Mouse (Mus musculus) ES-E14 (cell line): ENCODE measurements around the gene Gpr137. TPM values are rescaled to one million over a fixed set of nuclear protein-coding genes. Genes with fewer than 3 reads are reported as not detected.

Source experiments
- DNase-seq: peaks from one replicate; pipeline ENCODE4 v3.0.0-alpha.2; 2013; ENCODE audit warnings: low read depth, low spot score
- H3K27ac ChIP-seq: 2 replicates; pipeline ENCODE4 v1.5.1; 2012; ENCODE audit warnings: low read depth, mild to moderate bottlenecking, low read length, moderate library complexity, mixed read lengths; ENCODE audit not compliant: poor library complexity, insufficient read depth, severe bottlenecking
- H3K36me3 ChIP-seq: 2 replicates; pipeline ENCODE4 v1.6.1; 2012; ENCODE audit warnings: mild to moderate bottlenecking, low read length, moderate library complexity, mixed read lengths; ENCODE audit not compliant: control insufficient read depth, poor library complexity, insufficient read depth, severe bottlenecking
- H3K4me1 ChIP-seq, 2 experiments: fragments of 150-350 bp in 1 of 2; sonication (generic) in 1 of 2; 2 replicates each; pipeline ENCODE4 v1.6.1; 2012; ENCODE audit warnings: low read length in 2 of 2, mild to moderate bottlenecking in 1 of 2, mixed read lengths in 1 of 2; ENCODE audit not compliant: control insufficient read depth in 2 of 2, insufficient read depth in 2 of 2, poor library complexity in 1 of 2
- H3K4me3 ChIP-seq, 2 experiments: fragments of 150-350 bp in 1 of 2; sonication (generic) in 1 of 2; 2 replicates each; pipeline ENCODE4 v1.5.1; 2012; ENCODE audit warnings: low read length in 2 of 2, low read depth in 1 of 2, mild to moderate bottlenecking in 1 of 2, mixed read lengths in 1 of 2; ENCODE audit not compliant: insufficient read depth in 1 of 2, poor library complexity in 1 of 2, severe bottlenecking in 1 of 2
- H3K9ac ChIP-seq: 2 replicates; pipeline ENCODE4 v1.6.1; 2012; ENCODE audit warnings: low read depth, mild to moderate bottlenecking, low read length, mixed read lengths; ENCODE audit not compliant: poor library complexity, insufficient read depth, severe bottlenecking
- H3K9me3 ChIP-seq: fragments of 150-350 bp; sonication (generic); 2 replicates; pipeline ENCODE4 v1.6.1; 2012; ENCODE audit warnings: low read depth, mild to moderate bottlenecking, low read length; ENCODE audit not compliant: control insufficient read depth, insufficient read depth
- CHD2 ChIP-seq: IDR thresholded peaks from 2 replicates; pipeline ENCODE4 v1.6.1; 2014; ENCODE audit warnings: mild to moderate bottlenecking, low read depth, low read length, inconsistent platforms
- HCFC1 ChIP-seq: IDR thresholded peaks from 2 replicates; pipeline ENCODE4 v1.6.1; 2012; ENCODE audit warnings: low read length, inconsistent platforms, borderline replicate concordance; ENCODE audit not compliant: insufficient read depth
- MAFK ChIP-seq: IDR thresholded peaks from 2 replicates; pipeline ENCODE4 v1.6.1; 2014; ENCODE audit warnings: mild to moderate bottlenecking, low read depth, low read length, inconsistent platforms; ENCODE audit not compliant: insufficient read depth
- ZC3H11A ChIP-seq: IDR thresholded peaks from 2 replicates; pipeline ENCODE4 v1.6.1; 2012; ENCODE audit warnings: low read depth, mild to moderate bottlenecking, inconsistent platforms, low read length, borderline replicate concordance
- ZNF384 ChIP-seq: IDR thresholded peaks from 2 replicates; pipeline ENCODE4 v1.6.1; 2012; ENCODE audit warnings: low read depth, low read length, inconsistent platforms
- in situ Hi-C, 2 experiments: fragments of 600-800 bp; cut with MboI; formaldehyde crosslinking; loops; one replicate each; pipeline ENCODE4 v1.15.1; 2025; ENCODE audit warnings: low sequenced_read_pairs in 2 of 2, inconsistent platforms in 1 of 2; ENCODE audit not compliant: unreplicated experiment in 2 of 2
- total RNA-seq: library from RNA; depleted of rRNA; stranded (reverse); fragments of 300-350 nt; gene quantifications from 2 replicates; pipeline ENCODE4 v1.2.3, GENCODE M21; 2012

The Gpr137 gene
- total RNA-seq, 1 experiment = 23.7 TPM

DNA sequence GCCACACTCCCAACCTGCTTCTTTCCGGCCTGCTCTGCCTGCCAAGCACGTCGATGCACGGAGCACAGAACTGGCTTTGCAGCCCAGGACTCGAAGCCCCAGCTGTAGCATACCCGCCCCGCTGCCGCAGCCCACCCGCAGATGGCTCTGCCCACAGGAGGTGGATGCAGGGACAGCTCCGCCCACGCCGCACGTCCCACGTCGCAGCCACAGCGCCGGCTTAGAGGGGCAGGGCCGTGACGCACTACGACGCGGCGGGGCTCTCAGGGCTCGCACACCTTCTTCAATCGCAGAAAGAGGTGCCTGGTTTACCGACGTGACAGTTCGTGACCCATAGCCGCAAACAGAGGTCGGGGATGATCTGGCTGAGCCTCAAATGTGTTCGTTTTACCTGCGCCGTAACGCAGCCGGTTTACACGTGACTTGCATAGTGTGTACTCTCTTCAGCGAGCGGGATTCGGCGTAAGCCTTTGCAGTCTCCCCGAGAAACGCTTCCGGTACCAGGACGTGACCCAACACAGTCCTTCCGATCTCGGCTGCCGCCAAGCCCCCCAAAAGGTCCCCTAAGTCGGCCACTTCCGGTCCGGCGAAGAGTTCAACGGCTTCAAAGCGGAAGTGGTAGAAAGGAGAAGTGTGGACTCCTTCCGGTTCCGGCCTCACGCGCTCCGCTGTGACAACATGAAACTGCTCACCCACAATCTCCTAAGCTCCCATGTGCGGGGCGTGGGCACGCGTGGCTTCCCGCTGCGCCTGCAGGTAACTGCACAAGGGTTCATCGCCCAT lies 32.6 kb downstream of the Gpr137 start, which contains the start of the genes Trmt112 and Prdx5:
TSS of gene Trmt112 (plus strand) at position 192 of the 783 bp plus-strand sequence.
TSS of gene Prdx5 (minus strand) at position 600 of the 783 bp plus-strand sequence.
- Histone ChIP-seq H3K27ac (peak within 1 kb of the TSS; percentile 93), H3K4me1 (peaks cover 0 to 4% of the 10 kb centered on the region in 2 experiments; a peak in 2 of 4 replicates), H3K9ac (peak within 1 kb of the TSS; percentile 85), H3K9me3 (no peaks in the 10 kb centered on the region), H3K36me3 (peaks cover 39% of the 10 kb centered on the region), H3K4me3 (peak within 1 kb of the TSS; percentile 76 to 93)
- in situ Hi-C loops = no loop called here
- peak; percentile 77 for DNase-seq
- no peak for TF ChIP-seq CHD2
- TF ChIP-seq HCFC1 = peak; percentile 80

- H3K27ac ChIP-seq = 0 out of 2 replicates have a peak overlapping the region, but pooled peaks have one; percentile 93
- H3K4me1 ChIP-seq = peaks cover 0 to 4% of the 10 kb centered on the region in 2 experiments; a peak in 2 of 4 replicates
- H3K36me3 ChIP-seq = peaks cover 39% of the 10 kb centered on the region
- no peak for DNase-seq
- H3K9me3 ChIP-seq = no peaks in the 10 kb centered on the region
- no peak for TF ChIP-seq ZNF384
- no peak for TF ChIP-seq MAFK
- no peak for TF ChIP-seq CHD2
- no peak for TF ChIP-seq ZC3H11A
- no peak for TF ChIP-seq HCFC1
- peak overlapping the region; percentile 76 to 93 for H3K4me3 ChIP-seq
- peak overlapping the region; percentile 85 for H3K9ac ChIP-seq
- in situ Hi-C loops = no loop called here
Observed at GRCm38 (mm10) chr19:6909021-6909420, 33.3 kb downstream of the Gpr137 start.

- 0 out of 2 replicates have a peak overlapping the region, but pooled peaks have one; percentile 2 for H3K9ac ChIP-seq
- H3K9me3 ChIP-seq = no peaks in the 10 kb centered on the region
- peaks cover 0 to 4% of the 10 kb centered on the region in 2 experiments; a peak in 2 of 4 replicates for H3K4me1 ChIP-seq
- H3K4me3 ChIP-seq = no peak overlapping the region
- no peak overlapping the region for H3K27ac ChIP-seq
- H3K36me3 ChIP-seq = peaks cover 34% of the 10 kb centered on the region
- in situ Hi-C loops = no loop called here
- no peak for DNase-seq
- TF ChIP-seq CHD2 = no peak
- TF ChIP-seq ZNF384 = no peak
- no peak for TF ChIP-seq HCFC1
- no peak for TF ChIP-seq ZC3H11A
- TF ChIP-seq MAFK = no peak
Observed at GRCm38 (mm10) chr19:6907811-6908540, 34.3 kb downstream of the Gpr137 start.

- no peak for DNase-seq
- no peak overlapping the region for H3K9ac ChIP-seq
- in situ Hi-C loops = no loop called here
- TF ChIP-seq MAFK (no peak), CHD2 (no peak), ZC3H11A (no peak), HCFC1 (no peak), ZNF384 (no peak)
- H3K4me3 ChIP-seq = no peak overlapping the region
- H3K36me3 ChIP-seq = peaks cover 26% of the 10 kb centered on the region
- no peak overlapping the region for H3K27ac ChIP-seq
- peaks cover 0 to 4% of the 10 kb centered on the region in 2 experiments; a peak in 2 of 4 replicates for H3K4me1 ChIP-seq
- no peaks in the 10 kb centered on the region for H3K9me3 ChIP-seq
Observed at GRCm38 (mm10) chr19:6907094-6907493, 35.2 kb downstream of the Gpr137 start.
